Comparison of ENCODE assay signal across 8 mouse cellular contexts in the genomic region with DNA sequence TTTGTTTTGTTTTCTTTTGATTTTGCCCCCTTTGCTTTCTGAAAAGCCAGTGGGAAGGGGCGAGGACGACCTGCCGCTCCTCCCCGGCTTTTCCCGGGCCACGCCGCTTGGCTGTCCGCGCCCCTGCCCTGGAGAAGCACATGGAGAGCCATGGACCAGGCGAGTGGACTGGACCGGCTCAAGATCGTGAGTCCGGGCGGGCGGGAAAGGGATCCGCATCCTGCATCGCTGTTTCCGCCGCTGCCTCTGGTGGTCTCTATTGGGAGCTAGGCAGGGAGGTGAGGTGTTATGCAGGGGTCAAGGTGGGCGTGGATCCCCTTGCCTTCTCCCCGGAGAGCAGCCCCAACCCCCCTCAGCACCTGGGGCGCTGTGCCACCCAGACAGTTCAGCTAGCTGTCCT. TPM values are rescaled to one million over a fixed set of nuclear protein-coding genes. Genes with fewer than 3 reads are reported as not detected.
A peak's percentile ranks its signal among the peaks of the same experiment; 100 is the strongest.
DNase-seq lines count a peak whose midpoint lies in the region; ATAC-seq and TF ChIP-seq lines count a peak whose summit lies in the region.

No protein-coding gene starts in this region.

- TF ChIP-seq POLR2A in spleen, adult 2 months (IDR thresholded peaks at IDR 0.05; ENCODE audit: low read depth, low read length), result no peak
- no peak for TF ChIP-seq POLR2A in cortical plate, adult 2 months (IDR thresholded peaks at IDR 0.05; ENCODE audit: extremely low read depth, insufficient read depth, low read length)

- peaks cover 13% of the 10 kb centered on the region; the same call in 1 of the 2 replicates for H3K4me1 ChIP-seq in spleen, adult 2 months (ENCODE audit: control insufficient read depth, insufficient read depth, insufficient read length)
- H3K4me1 ChIP-seq in cortical plate, adult 2 months (ENCODE audit: control insufficient read depth, insufficient read depth, low read length), result peaks cover 2% of the 10 kb centered on the region; the same call in 1 of the 2 replicates
- H3K4me1 ChIP-seq in heart, embryonic 16.5 days (ENCODE audit: control insufficient read depth, insufficient read depth, low read length), result peaks cover 27% of the 10 kb centered on the region
- H3K4me1 ChIP-seq in midbrain, embryonic 10.5 days, result peaks cover 50% of the 10 kb centered on the region
- H3K4me1 ChIP-seq in stomach, postnatal 0 days (replicated peaks; ENCODE audit: control insufficient read depth, insufficient read depth), result no peaks in the 10 kb centered on the region

- TF ChIP-seq EP300 in stomach, postnatal 0 days (optimal IDR thresholded peaks at IDR 0.05), result no peak

- peak overlapping the region; percentile 62; the same call in 1 of the 2 replicates for H3K4me3 ChIP-seq in spleen, adult 2 months (ENCODE audit: extremely low read depth, insufficient read depth, insufficient read length)
- peak overlapping the region; percentile 85 for H3K4me3 ChIP-seq in cortical plate, adult 2 months (ENCODE audit: insufficient read depth, low read length)
- peak overlapping the region; percentile 81 for H3K4me3 ChIP-seq in heart, embryonic 16.5 days (ENCODE audit: low read length)
- H3K4me3 ChIP-seq in midbrain, embryonic 10.5 days, result peak overlapping the region; percentile 66
- H3K4me3 ChIP-seq in stomach, postnatal 0 days (ENCODE audit: low read depth, low read length), result peak overlapping the region; percentile 71

- H3K9me3 ChIP-seq in heart, embryonic 16.5 days (replicated peaks; ENCODE audit: control insufficient read depth, low read length), result no peaks in the 10 kb centered on the region
- H3K9me3 ChIP-seq in midbrain, embryonic 10.5 days (replicated peaks), result no peaks in the 10 kb centered on the region
- no peaks in the 10 kb centered on the region for H3K9me3 ChIP-seq in stomach, postnatal 0 days (ENCODE audit: control insufficient read depth, low read length)

- WGBS in spleen, adult 2 months, result under 1% methylated on average over 22 of the region's 22 CpGs
- under 1% methylated on average over 22 of the region's 22 CpGs for WGBS in heart, embryonic 16.5 days
- WGBS in midbrain, embryonic 10.5 days, result under 1% methylated on average over 22 of the region's 22 CpGs
- WGBS in stomach, postnatal 0 days, result under 1% methylated on average over 22 of the region's 22 CpGs

- peak overlapping the region; percentile 72 for H3K4me2 ChIP-seq in heart, embryonic 16.5 days (ENCODE audit: low read depth, low read length)
- peak overlapping the region; percentile 88 for H3K4me2 ChIP-seq in stomach, postnatal 0 days (replicated peaks; ENCODE audit: low read depth)

- no peak overlapping the region for H3K27ac ChIP-seq in spleen, adult 2 months (ENCODE audit: insufficient read depth, low read length)
- peak overlapping the region; percentile 78; the same call in 1 of the 2 replicates for H3K27ac ChIP-seq in cortical plate, adult 2 months (ENCODE audit: insufficient read depth, low read length)
- H3K27ac ChIP-seq in heart, embryonic 16.5 days (ENCODE audit: low read length), result peak overlapping the region; percentile 97
- peak overlapping the region; percentile 89 for H3K27ac ChIP-seq in midbrain, embryonic 10.5 days (replicated peaks)
- H3K27ac ChIP-seq in stomach, postnatal 0 days (replicated peaks), result peak overlapping the region; percentile 74; the same call in 1 of the 2 replicates

- H3K27me3 ChIP-seq in spleen, adult 2 months (ENCODE audit: control insufficient read depth, insufficient read depth, low read length), result peaks cover 13% of the 10 kb centered on the region
- H3K27me3 ChIP-seq in heart, embryonic 16.5 days (ENCODE audit: control insufficient read depth, insufficient read depth, low read length), result no peaks in the 10 kb centered on the region
- peaks cover 55% of the 10 kb centered on the region for H3K27me3 ChIP-seq in midbrain, embryonic 10.5 days (ENCODE audit: low read depth, poor library complexity, severe bottlenecking)
- no peaks in the 10 kb centered on the region for H3K27me3 ChIP-seq in stomach, postnatal 0 days (ENCODE audit: control insufficient read depth, insufficient read depth, low read length)

- peak overlapping the region; percentile 89 for H3K9ac ChIP-seq in heart, embryonic 16.5 days (ENCODE audit: low read length)
- H3K9ac ChIP-seq in stomach, postnatal 0 days (ENCODE audit: low read length), result peak overlapping the region; percentile 76

- DNase-seq in spleen, adult 2 months (ENCODE audit: low read depth in 1 of 2, low spot score in 2 of 2), result peak in 1 of 2 experiments; percentile 3
- DNase-seq in spleen, adult 12 weeks (ENCODE audit: low spot score), result no peak
- DNase-seq in kidney, postnatal 25 days, result peak; percentile 12 to 40
- peak; percentile 66 for DNase-seq in midbrain, embryonic 10.5 days (ENCODE audit: low spot score)
- peak; percentile 39 for DNase-seq in stomach, postnatal 0 days (ENCODE audit: low spot score)
- DNase-seq in frontal cortex, adult 2 months (ENCODE audit: extremely low spot score in 1 of 2, low spot score in 1 of 2), result no peak

- H3K36me3 ChIP-seq in spleen, adult 2 months (ENCODE audit: control insufficient read depth, insufficient read depth, low read length), result no peaks in the 10 kb centered on the region
- H3K36me3 ChIP-seq in heart, embryonic 16.5 days (ENCODE audit: control insufficient read depth, insufficient read depth), result no peaks in the 10 kb centered on the region
- H3K36me3 ChIP-seq in midbrain, embryonic 10.5 days, result no peaks in the 10 kb centered on the region
- H3K36me3 ChIP-seq in stomach, postnatal 0 days (ENCODE audit: control insufficient read depth, insufficient read depth, low read length), result no peaks in the 10 kb centered on the region

- ATAC-seq in heart, embryonic 16.5 days (replicated peaks; ENCODE audit: extremely low read depth, insufficient read depth, low FRiP score), result peak; percentile 31; the same call in 1 of the 2 replicates
- ATAC-seq in stomach, postnatal 0 days (ENCODE audit: low FRiP score, low TSS enrichment), result peak; percentile 65

- no peak for TF ChIP-seq CTCF in spleen, adult 2 months (IDR thresholded peaks at IDR 0.05; ENCODE audit: extremely low read depth, insufficient read depth, insufficient read length, insufficient replicate concordance)
- TF ChIP-seq CTCF in cortical plate, adult 2 months (IDR thresholded peaks at IDR 0.05; ENCODE audit: extremely low read depth, insufficient read depth, low read length), result no peak
- TF ChIP-seq CTCF in stomach, postnatal 0 days (IDR thresholded peaks at IDR 0.05; ENCODE audit: low read depth), result no peak

RNA-seq across cellular contexts. Expression of gene Cacnb2, which starts 1.9 kb away (rescaled TPM):
- 0.37 and 0.39 TPM in 2 replicates for polyA plus RNA-seq in spleen, adult 2 months (2012; rRNA removed)
- 32.0 and 34.1 TPM in 2 replicates for polyA plus RNA-seq in cortical plate, adult 2 months (2012; rRNA removed)
- 10.7 and 12.9 TPM in 2 replicates for polyA plus RNA-seq in heart, embryonic 16.5 days (2015; fragmentation: Nextera tagmentation; extraction: Ambion mirVana)
- polyA plus RNA-seq in midbrain, embryonic 10.5 days (2016; fragmentation: Nextera tagmentation; extraction: Ambion mirVana), result 1.7 and 1.8 TPM in 2 replicates
- 1.5 and 1.9 TPM in 2 replicates for polyA plus RNA-seq in stomach, postnatal 0 days (2015; fragmentation: Nextera tagmentation; extraction: Ambion mirVana)
- 37.4 and 43.5 TPM in 2 replicates for polyA plus RNA-seq in frontal cortex, adult 2 months (2012; rRNA removed)

Comparison
In these comparisons a context has a peak if more than half of its experiments do, and no peak if none do; other contexts are left out.
1. DNase-seq: peak in kidney, postnatal 25 days (2 of 2), midbrain, embryonic 10.5 days (single experiment) and stomach, postnatal 0 days (single experiment); none in spleen, adult 12 weeks (single experiment) and frontal cortex, adult 2 months (0 of 2).
2. Peak in every context shown above with its lines, with median percentiles within 50 percentile points of each other: H3K4me3 ChIP-seq.